Mouse (Mus musculus): ENCODE data around the gene Btc. TPM values are rescaled to one million over a fixed set of nuclear protein-coding genes. Genes with fewer than 3 reads are reported as not detected.
A peak's percentile ranks its signal among the peaks of the same experiment; 100 is the strongest.

Gene Btc
- 0.25 and 0.76 TPM in 2 replicates for polyA plus RNA-seq (2014; fragmentation: Nextera tagmentation; extraction: Ambion mirVana)

- H3K27ac ChIP-seq (replicated peaks; ENCODE audit: low read depth, low read length) = no peak within 1 kb of the TSS
Observed at GRCm38 (mm10) chr5:91402339-91403211, at the start of gene Btc. Btc (minus strand) TSS chr5:91402994.

GRCm38 (mm10) chr5:91444981-91445517 lies 42.3 kb upstream of the Btc start:
- 48% methylated on average over 3 of the region's 3 CpGs for WGBS
- Histone ChIP-seq H3K9me3 (replicated peaks; ENCODE audit: control insufficient read depth, low read length) (no peaks in the 10 kb centered on the region), H3K4me3 (ENCODE audit: low read depth, low read length) (no peak overlapping the region), H3K4me2 (ENCODE audit: low read depth, low read length) (no peak overlapping the region), H3K9ac (replicated peaks; ENCODE audit: low read length) (no peak overlapping the region), H3K36me3 (replicated peaks; ENCODE audit: control insufficient read depth, insufficient read depth, low read depth, low read length) (no peaks in the 10 kb centered on the region), H3K4me1 (ENCODE audit: control insufficient read depth, insufficient read depth, low read length) (no peaks in the 10 kb centered on the region), H3K27ac (replicated peaks; ENCODE audit: low read depth, low read length) (no peak overlapping the region), H3K27me3 (ENCODE audit: control insufficient read depth, insufficient read depth, low read length) (no peaks in the 10 kb centered on the region)
- peak; percentile 6 for DNase-seq (ENCODE audit: low spot score)
- peak; percentile 73 for ATAC-seq (replicated peaks; ENCODE audit: insufficient number of reproducible peaks, low FRiP score, low TSS enrichment, low read depth)

More at GRCm38 (mm10) chr5:91402339-91403211, at the start of gene Btc:
- 12% methylated on average over 19 of the region's 19 CpGs for WGBS
- H3K4me1 ChIP-seq (ENCODE audit: control insufficient read depth, insufficient read depth, low read length) = no peaks in the 10 kb centered on the region; the same call in 1 of the 2 replicates
- peak within 1 kb of the TSS; percentile 34; the same call in 1 of the 2 replicates for H3K9ac ChIP-seq (replicated peaks; ENCODE audit: low read length)
- peak within 1 kb of the TSS; percentile 33 for H3K4me2 ChIP-seq (ENCODE audit: low read depth, low read length)
- ATAC-seq (replicated peaks; ENCODE audit: insufficient number of reproducible peaks, low FRiP score, low TSS enrichment, low read depth) (peak; percentile 72), DNase-seq (ENCODE audit: low spot score) (peak; percentile 50)
- no peaks in the 10 kb centered on the region for H3K9me3 ChIP-seq (replicated peaks; ENCODE audit: control insufficient read depth, low read length)
- no peaks in the 10 kb centered on the region for H3K36me3 ChIP-seq (replicated peaks; ENCODE audit: control insufficient read depth, insufficient read depth, low read depth, low read length)
- H3K4me3 ChIP-seq (ENCODE audit: low read depth, low read length) = peak within 1 kb of the TSS; percentile 23
- no peaks in the 10 kb centered on the region for H3K27me3 ChIP-seq (ENCODE audit: control insufficient read depth, insufficient read depth, low read length)

GRCm38 (mm10) chr5:91436563-91436962 lies 33.8 kb upstream of the Btc start:
- H3K9me3 ChIP-seq (replicated peaks; ENCODE audit: control insufficient read depth, low read length) = no peaks in the 10 kb centered on the region
- H3K4me1 ChIP-seq (ENCODE audit: control insufficient read depth, insufficient read depth, low read length) = no peaks in the 10 kb centered on the region
- WGBS = 68% methylated on average over 6 of the region's 6 CpGs
- no peak overlapping the region for H3K4me3 ChIP-seq (ENCODE audit: low read depth, low read length)
- no peak overlapping the region for H3K9ac ChIP-seq (replicated peaks; ENCODE audit: low read length)
- no peaks in the 10 kb centered on the region for H3K27me3 ChIP-seq (ENCODE audit: control insufficient read depth, insufficient read depth, low read length)
- H3K36me3 ChIP-seq (replicated peaks; ENCODE audit: control insufficient read depth, insufficient read depth, low read depth, low read length) = no peaks in the 10 kb centered on the region
- no peak overlapping the region for H3K4me2 ChIP-seq (ENCODE audit: low read depth, low read length)
- no peak for ATAC-seq (replicated peaks; ENCODE audit: insufficient number of reproducible peaks, low FRiP score, low TSS enrichment, low read depth)
- no peak overlapping the region for H3K27ac ChIP-seq (replicated peaks; ENCODE audit: low read depth, low read length)
- DNase-seq (ENCODE audit: low spot score) = no peak

GRCm38 (mm10) chr5:91434723-91435658 lies 32.2 kb upstream of the Btc start:
- no peaks in the 10 kb centered on the region for H3K27me3 ChIP-seq (ENCODE audit: control insufficient read depth, insufficient read depth, low read length)
- DNase-seq (ENCODE audit: low spot score) (no peak), ATAC-seq (replicated peaks; ENCODE audit: insufficient number of reproducible peaks, low FRiP score, low TSS enrichment, low read depth) (peak; percentile 62)
- H3K9ac ChIP-seq (replicated peaks; ENCODE audit: low read length) = no peak overlapping the region
- H3K4me2 ChIP-seq (ENCODE audit: low read depth, low read length) = no peak overlapping the region
- H3K4me3 ChIP-seq (ENCODE audit: low read depth, low read length) = no peak overlapping the region
- no peaks in the 10 kb centered on the region for H3K36me3 ChIP-seq (replicated peaks; ENCODE audit: control insufficient read depth, insufficient read depth, low read depth, low read length)
- no peaks in the 10 kb centered on the region for H3K4me1 ChIP-seq (ENCODE audit: control insufficient read depth, insufficient read depth, low read length)
- 79% methylated on average over 6 of the region's 6 CpGs for WGBS
- H3K27ac ChIP-seq (replicated peaks; ENCODE audit: low read depth, low read length) = no peak overlapping the region
- H3K9me3 ChIP-seq (replicated peaks; ENCODE audit: control insufficient read depth, low read length) = no peaks in the 10 kb centered on the region

DNA sequence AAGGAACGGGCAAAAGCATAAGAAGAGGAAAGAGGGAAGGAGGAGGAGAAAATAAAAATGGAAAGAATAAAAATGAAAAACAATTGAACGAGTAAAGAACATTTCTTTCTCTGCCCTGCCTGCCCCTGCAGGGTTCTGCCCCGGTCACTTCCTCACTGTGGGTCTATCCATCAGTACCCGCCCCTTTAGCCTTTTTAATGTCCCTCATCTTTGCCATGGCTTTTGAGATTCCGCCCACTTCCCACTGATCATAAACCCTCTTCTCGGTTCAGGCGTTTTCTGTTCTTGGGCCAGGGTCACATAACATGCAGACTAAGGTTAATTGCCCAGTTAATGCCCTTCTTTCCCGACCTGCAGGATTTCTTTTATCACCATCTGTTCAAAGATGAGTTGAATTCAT lies 25.8 kb upstream of the Btc start:
- ATAC-seq (replicated peaks; ENCODE audit: insufficient number of reproducible peaks, low FRiP score, low TSS enrichment, low read depth) = no peak
- no peaks in the 10 kb centered on the region for H3K27me3 ChIP-seq (ENCODE audit: control insufficient read depth, insufficient read depth, low read length)
- WGBS = 65% methylated on average over 8 of the region's 8 CpGs

DNA sequence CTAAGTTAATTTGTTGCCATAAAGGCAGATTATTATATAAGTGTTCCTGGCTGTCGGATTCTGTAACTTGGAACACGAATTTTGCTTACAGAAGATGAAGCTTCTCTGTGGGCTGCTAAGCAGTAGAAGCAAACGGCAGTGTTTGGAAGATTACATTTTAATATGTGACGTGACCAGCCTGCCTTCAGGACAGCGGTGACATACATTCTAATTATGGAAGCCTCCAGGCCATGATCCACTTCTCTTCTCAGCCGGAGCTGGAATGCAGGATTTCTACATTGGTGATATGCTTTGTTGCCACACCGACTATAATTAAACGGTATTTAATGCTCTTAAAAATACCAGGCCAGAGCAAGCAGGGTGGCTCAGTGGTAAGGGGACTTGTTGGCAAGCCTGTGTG lies 11.0 kb upstream of the Btc start:
- Histone ChIP-seq H3K36me3 (replicated peaks; ENCODE audit: control insufficient read depth, insufficient read depth, low read depth, low read length) (no peaks in the 10 kb centered on the region), H3K9ac (replicated peaks; ENCODE audit: low read length) (no peak overlapping the region), H3K4me2 (ENCODE audit: low read depth, low read length) (no peak overlapping the region), H3K9me3 (replicated peaks; ENCODE audit: control insufficient read depth, low read length) (no peaks in the 10 kb centered on the region), H3K27me3 (ENCODE audit: control insufficient read depth, insufficient read depth, low read length) (no peaks in the 10 kb centered on the region), H3K27ac (replicated peaks; ENCODE audit: low read depth, low read length) (no peak overlapping the region), H3K4me3 (ENCODE audit: low read depth, low read length) (no peak overlapping the region), H3K4me1 (ENCODE audit: control insufficient read depth, insufficient read depth, low read length) (no peaks in the 10 kb centered on the region)
- 92% methylated on average over 8 of the region's 8 CpGs for WGBS
- ATAC-seq (replicated peaks; ENCODE audit: insufficient number of reproducible peaks, low FRiP score, low TSS enrichment, low read depth) (no peak), DNase-seq (ENCODE audit: low spot score) (no peak)

More for the DNA sequence above, 25.8 kb upstream of the Btc start:
- no peaks in the 10 kb centered on the region for H3K36me3 ChIP-seq (replicated peaks; ENCODE audit: control insufficient read depth, insufficient read depth, low read depth, low read length)
- no peak for DNase-seq (ENCODE audit: low spot score)
- no peak overlapping the region for H3K27ac ChIP-seq (replicated peaks; ENCODE audit: low read depth, low read length)
- H3K4me2 ChIP-seq (ENCODE audit: low read depth, low read length) = no peak overlapping the region
- no peaks in the 10 kb centered on the region for H3K4me1 ChIP-seq (ENCODE audit: control insufficient read depth, insufficient read depth, low read length)
- no peak overlapping the region for H3K9ac ChIP-seq (replicated peaks; ENCODE audit: low read length)
- no peaks in the 10 kb centered on the region for H3K9me3 ChIP-seq (replicated peaks; ENCODE audit: control insufficient read depth, low read length)
- H3K4me3 ChIP-seq (ENCODE audit: low read depth, low read length) = no peak overlapping the region

GRCm38 (mm10) chr5:91404263-91404662 lies 1.5 kb upstream of the Btc start:
- Histone ChIP-seq H3K4me2 (ENCODE audit: low read depth, low read length) (no peak overlapping the region), H3K9ac (replicated peaks; ENCODE audit: low read length) (no peak overlapping the region), H3K36me3 (replicated peaks; ENCODE audit: control insufficient read depth, insufficient read depth, low read depth, low read length) (no peaks in the 10 kb centered on the region), H3K4me3 (ENCODE audit: low read depth, low read length) (no peak overlapping the region), H3K4me1 (ENCODE audit: control insufficient read depth, insufficient read depth, low read length) (no peaks in the 10 kb centered on the region; the same call in 1 of the 2 replicates), H3K27me3 (ENCODE audit: control insufficient read depth, insufficient read depth, low read length) (no peaks in the 10 kb centered on the region), H3K27ac (replicated peaks; ENCODE audit: low read depth, low read length) (no peak overlapping the region), H3K9me3 (replicated peaks; ENCODE audit: control insufficient read depth, low read length) (no peaks in the 10 kb centered on the region)
- DNase-seq (ENCODE audit: low spot score) (no peak), ATAC-seq (replicated peaks; ENCODE audit: insufficient number of reproducible peaks, low FRiP score, low TSS enrichment, low read depth) (no peak)
- 90% methylated on average over 5 of the region's 5 CpGs for WGBS
